Mouse (Mus musculus): ENCODE measurements at regions not wholly inside any gene's neighbourhood (a gene's known extent, or its start where the extent isn't known, plus 50 kb on each side); places are given as distances from the start of the nearest gene placed in this dataset.
"Not testable (repeated sequence)": the region's sequence is repeated elsewhere in the genome, so short reads cannot be mapped to it uniquely, and the experiment has no call there.

DNA sequence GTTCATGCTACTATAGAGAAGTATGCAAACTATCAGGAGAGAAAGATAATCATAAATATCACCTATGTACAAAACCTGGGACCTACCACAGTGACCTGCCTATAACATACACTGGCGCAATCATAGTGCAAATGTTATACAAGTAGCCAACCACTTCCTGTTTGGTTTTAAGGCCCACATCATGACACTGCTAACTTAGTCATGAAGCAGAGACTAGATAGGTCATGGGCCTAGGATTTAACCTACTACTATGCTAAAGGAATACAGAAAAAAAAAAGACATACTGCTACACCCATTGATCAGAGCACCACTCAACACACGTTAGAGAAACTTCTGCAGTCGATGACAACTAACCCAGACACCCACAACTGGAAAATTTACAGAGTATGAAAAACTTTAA, 498.6 kb upstream of the Acvr2a start:
- H3K27me3 ChIP-seq = no peaks in the 10 kb centered on the region
- 97% methylated on average over 3 of the region's 3 CpGs for WGBS
- no peak overlapping the region for H3K9ac ChIP-seq
- ATAC-seq (ENCODE audit: low read depth) = no peak
- H3K36me3 ChIP-seq = no peaks in the 10 kb centered on the region
- no peak overlapping the region for H3K4me2 ChIP-seq
- H3K9me3 ChIP-seq = no peaks in the 10 kb centered on the region
- peaks cover 22% of the 10 kb centered on the region for H3K4me1 ChIP-seq (replicated peaks)
- no peak overlapping the region for H3K27ac ChIP-seq (replicated peaks)
- no peak overlapping the region for H3K4me3 ChIP-seq

DNA sequence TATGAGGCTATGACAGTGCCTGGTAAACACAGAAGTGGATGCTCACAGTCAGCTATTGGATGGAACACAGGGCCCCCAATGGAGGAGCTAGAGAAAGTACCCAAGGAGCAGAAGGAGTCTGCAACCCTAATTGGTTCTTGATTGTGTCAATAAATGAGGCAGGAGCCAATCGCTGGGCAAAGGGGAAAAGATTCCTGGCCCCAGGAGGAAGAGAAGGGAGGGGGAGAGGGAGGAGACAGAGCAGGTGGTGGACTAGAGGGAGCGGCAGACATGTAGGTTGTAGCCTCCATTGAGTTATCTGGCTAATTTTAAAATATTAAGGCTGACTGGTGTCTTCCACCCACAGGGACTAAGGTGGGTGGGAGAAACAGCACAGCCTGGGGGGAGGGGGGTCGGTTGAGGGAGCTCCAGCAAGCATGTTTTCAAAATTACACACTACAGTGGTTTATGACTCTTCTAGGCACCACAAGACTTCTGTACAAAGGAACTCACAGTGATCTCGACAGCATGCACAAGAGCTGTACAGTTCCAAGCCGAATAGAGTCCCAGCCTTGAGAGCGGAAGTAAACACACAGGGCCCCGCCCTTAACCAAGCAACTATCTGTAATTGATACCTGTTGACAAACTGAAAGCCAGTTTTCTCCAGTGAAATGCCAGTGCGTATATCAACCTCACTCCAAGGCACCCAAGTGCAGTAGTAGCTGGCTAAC, 497.6 kb upstream of the Acvr2a start:
- no peak for ATAC-seq (ENCODE audit: low read depth)
- Histone ChIP-seq H3K4me1 (replicated peaks) (peaks cover 22% of the 10 kb centered on the region), H3K4me2 (no peak overlapping the region), H3K36me3 (no peaks in the 10 kb centered on the region), H3K27ac (replicated peaks) (no peak overlapping the region), H3K4me3 (no peak overlapping the region), H3K9ac (no peak overlapping the region), H3K9me3 (no peaks in the 10 kb centered on the region), H3K27me3 (no peaks in the 10 kb centered on the region)
- WGBS = 75% methylated on average over 8 of the region's 8 CpGs

DNA sequence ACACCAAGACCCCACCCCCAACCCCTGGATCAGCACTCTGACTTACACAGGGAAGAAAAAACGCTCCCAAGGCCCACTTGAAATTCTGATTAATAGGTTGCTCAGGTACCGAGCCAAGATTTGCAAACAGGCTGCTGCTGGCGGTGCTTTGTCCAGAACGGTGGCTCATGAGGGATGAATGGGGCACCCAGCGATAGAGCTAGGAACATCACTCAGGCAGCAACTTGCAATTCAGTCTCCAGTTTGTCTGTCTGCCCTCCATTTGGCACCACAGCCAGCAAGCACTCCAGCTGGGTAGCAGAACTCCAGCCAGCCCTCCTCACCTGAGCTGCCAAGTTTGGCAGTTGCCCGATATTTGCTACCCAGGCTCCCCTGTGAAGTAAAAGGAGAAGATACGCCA, 496.1 kb upstream of the Acvr2a start:
- Histone ChIP-seq H3K4me2 (peak overlapping the region; percentile 30; the same call in 1 of the 2 replicates), H3K9me3 (no peaks in the 10 kb centered on the region), H3K4me1 (replicated peaks) (peaks cover 22% of the 10 kb centered on the region), H3K27ac (replicated peaks) (peak overlapping the region; percentile 56), H3K27me3 (no peaks in the 10 kb centered on the region), H3K4me3 (no peak overlapping the region), H3K36me3 (no peaks in the 10 kb centered on the region), H3K9ac (0 out of 2 replicates have a peak overlapping the region, but pooled peaks have one; percentile 45)
- WGBS = 24% methylated on average over 7 of the region's 7 CpGs
- peak; percentile 49 for ATAC-seq (ENCODE audit: low read depth)

DNA sequence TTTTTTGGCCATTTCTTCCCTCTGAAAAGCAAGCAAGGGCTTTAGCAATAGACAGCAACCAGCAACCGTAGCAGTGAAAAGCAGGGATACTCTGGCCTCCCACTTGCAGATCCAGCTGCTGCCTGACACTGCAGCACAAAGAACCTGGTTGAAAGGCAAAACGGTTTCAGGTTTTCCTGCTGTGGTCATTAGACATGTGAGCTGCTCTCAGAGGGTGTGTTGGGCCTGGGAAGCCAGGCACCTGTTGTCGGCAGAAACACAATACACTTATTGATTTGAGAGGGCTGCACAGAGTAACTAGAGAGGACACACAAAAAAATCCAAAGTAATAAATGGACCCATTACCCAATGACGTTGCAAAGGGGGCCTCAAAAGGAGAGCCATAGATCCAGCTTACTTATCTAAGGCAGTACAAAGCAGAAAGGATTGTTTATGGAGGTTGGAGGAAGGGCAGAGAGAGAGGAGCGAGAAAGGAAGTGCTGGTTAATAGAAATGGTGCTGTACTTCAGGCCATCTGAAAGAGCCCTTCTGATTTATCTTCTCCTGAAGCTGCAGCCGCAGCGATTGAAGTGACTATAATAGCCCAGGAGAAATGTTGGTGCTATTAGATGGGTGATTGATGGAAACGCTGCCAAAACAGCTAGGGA, 495.4 kb upstream of the Acvr2a start:
- Histone ChIP-seq H3K4me1 (replicated peaks) (peaks cover 22% of the 10 kb centered on the region), H3K27ac (replicated peaks) (peak overlapping the region; percentile 56), H3K9me3 (no peaks in the 10 kb centered on the region), H3K36me3 (no peaks in the 10 kb centered on the region), H3K4me3 (no peak overlapping the region), H3K4me2 (peak overlapping the region; percentile 30), H3K27me3 (no peaks in the 10 kb centered on the region), H3K9ac (no peak overlapping the region)
- ATAC-seq (ENCODE audit: low read depth) = peak; percentile 78
- 6% methylated on average over 8 of the region's 8 CpGs for WGBS

DNA sequence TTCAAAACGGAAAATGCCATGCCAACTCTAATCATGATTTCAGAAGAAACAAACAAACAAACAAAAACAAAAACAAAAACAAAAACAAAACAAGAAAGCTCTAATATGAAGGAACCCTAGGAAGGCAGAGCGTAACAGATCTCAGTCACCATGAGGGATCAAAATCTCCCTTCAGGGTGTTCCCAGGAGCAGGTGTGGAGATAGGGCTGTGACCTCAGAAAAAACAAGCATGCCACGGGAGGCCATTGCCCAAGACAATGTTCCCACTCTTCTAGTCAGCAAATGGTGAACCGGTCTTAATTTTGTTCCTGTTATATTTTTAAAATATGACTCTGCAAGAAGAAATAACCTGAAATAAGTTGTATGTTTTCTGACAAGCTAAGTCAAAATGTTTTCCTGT, 492.4 kb upstream of the Acvr2a start:
- no peak overlapping the region for H3K27ac ChIP-seq (replicated peaks)
- H3K4me2 ChIP-seq = no peak overlapping the region
- ATAC-seq (ENCODE audit: low read depth) = no peak
- H3K9me3 ChIP-seq = no peaks in the 10 kb centered on the region
- no peaks in the 10 kb centered on the region for H3K27me3 ChIP-seq
- no peak overlapping the region for H3K4me3 ChIP-seq
- WGBS = 76% methylated on average over 4 of the region's 4 CpGs
- H3K4me1 ChIP-seq (replicated peaks) = peaks cover 22% of the 10 kb centered on the region
- no peaks in the 10 kb centered on the region for H3K36me3 ChIP-seq
- no peak overlapping the region for H3K9ac ChIP-seq

DNA sequence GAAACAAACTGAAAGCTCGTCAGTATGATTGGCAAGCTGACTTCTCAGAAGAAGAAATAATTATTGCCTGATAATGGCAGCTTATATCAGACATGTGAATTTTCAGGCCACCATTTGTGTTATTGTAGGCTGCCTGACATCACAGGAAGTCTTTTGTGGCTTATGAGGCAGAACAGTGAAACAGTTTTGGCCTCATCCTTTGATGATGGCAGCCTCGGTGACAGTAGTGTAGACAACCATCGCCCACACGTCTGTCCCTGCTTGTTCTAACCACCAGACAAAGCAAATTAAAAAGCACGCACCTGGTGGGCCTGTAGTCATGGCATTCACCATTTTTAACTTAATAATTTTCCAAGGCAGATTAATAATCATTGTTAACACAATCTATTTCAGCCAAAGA, 491.6 kb upstream of the Acvr2a start:
- Histone ChIP-seq H3K4me1 (replicated peaks) (peaks cover 21% of the 10 kb centered on the region), H3K9me3 (no peaks in the 10 kb centered on the region), H3K9ac (no peak overlapping the region), H3K27ac (replicated peaks) (no peak overlapping the region), H3K4me3 (no peak overlapping the region), H3K27me3 (no peaks in the 10 kb centered on the region), H3K4me2 (no peak overlapping the region), H3K36me3 (no peaks in the 10 kb centered on the region)
- WGBS = 81% methylated on average over 5 of the region's 5 CpGs
- no peak for ATAC-seq (ENCODE audit: low read depth)

DNA sequence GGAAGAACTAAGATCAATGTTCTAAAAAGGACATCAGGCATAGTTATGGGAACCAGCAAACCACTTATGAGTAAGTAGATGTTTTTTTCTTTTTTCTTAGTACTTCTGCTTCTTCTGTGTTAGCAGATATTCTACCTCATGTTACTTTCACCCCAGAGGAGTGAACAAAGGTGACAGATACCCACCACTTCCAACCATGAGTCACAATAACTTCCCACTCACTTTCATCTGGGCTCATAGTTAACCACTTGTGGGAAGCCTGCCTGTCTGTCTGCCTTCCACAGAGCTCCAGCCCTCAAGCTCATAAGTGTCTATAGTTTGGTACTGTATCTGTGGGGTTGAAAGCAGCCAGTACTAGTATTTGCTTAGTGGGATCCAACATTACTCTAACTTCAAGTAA, 485.7 kb upstream of the Acvr2a start:
- no peaks in the 10 kb centered on the region for H3K9me3 ChIP-seq
- H3K9ac ChIP-seq = no peak overlapping the region
- no peak overlapping the region for H3K4me2 ChIP-seq
- H3K4me1 ChIP-seq (replicated peaks) = peaks cover 12% of the 10 kb centered on the region
- no peak overlapping the region for H3K4me3 ChIP-seq
- no peak overlapping the region for H3K27ac ChIP-seq (replicated peaks)
- ATAC-seq (ENCODE audit: low read depth) = no peak
- no peaks in the 10 kb centered on the region for H3K27me3 ChIP-seq
- no peaks in the 10 kb centered on the region for H3K36me3 ChIP-seq

DNA sequence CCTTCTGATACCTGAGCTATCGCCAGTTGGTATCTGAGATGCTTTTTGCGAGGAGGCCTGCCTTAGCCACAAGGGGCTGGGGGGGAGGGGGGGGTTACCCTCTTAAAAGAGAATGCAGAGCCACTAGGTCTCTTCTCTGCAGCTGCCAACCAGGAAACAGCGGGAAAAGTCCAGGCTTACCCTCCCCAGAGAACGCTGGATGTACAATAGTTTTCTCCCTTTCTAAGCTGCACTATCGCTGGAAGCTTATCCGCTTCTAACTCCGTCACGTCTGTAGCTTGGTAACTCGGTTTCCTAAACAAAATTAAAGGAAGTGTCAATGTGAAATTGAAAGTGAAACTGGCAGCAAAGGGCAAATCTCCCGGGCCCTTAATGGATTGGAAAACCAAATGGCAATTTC, 481.1 kb upstream of the Acvr2a start:
- no peaks in the 10 kb centered on the region for H3K9me3 ChIP-seq
- no peaks in the 10 kb centered on the region for H3K27me3 ChIP-seq
- no peak overlapping the region for H3K4me3 ChIP-seq
- H3K27ac ChIP-seq (replicated peaks) = no peak overlapping the region
- no peak overlapping the region for H3K9ac ChIP-seq
- no peak for ATAC-seq (ENCODE audit: low read depth)
- peaks cover 12% of the 10 kb centered on the region for H3K4me1 ChIP-seq (replicated peaks)
- H3K36me3 ChIP-seq = no peaks in the 10 kb centered on the region
- 0 out of 2 replicates have a peak overlapping the region, but pooled peaks have one; percentile 1 for H3K4me2 ChIP-seq
- WGBS = 68% methylated on average over 10 of the region's 10 CpGs

DNA sequence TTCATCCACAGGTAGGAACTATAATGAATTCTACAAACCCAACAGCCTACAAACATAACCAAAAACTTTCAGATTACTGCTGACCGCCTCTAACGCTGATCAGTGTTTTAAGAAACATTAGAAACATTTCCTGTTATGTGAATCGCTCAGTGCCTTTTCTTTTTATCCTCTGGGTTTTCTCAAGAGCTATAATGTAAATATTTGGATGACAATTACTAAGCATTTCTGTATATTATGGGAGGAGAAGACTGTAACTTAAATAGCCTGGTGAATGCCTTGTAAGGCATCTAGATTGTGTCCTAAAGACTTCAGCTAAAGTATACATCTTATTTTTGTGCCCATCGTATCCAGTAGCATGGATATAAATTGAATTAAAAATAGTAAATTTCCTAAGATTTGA, 465.9 kb upstream of the Acvr2a start:
- Histone ChIP-seq H3K27me3 (no peaks in the 10 kb centered on the region), H3K4me3 (no peak overlapping the region), H3K9ac (no peak overlapping the region), H3K9me3 (no peaks in the 10 kb centered on the region), H3K36me3 (no peaks in the 10 kb centered on the region), H3K4me2 (no peak overlapping the region), H3K4me1 (replicated peaks) (no peaks in the 10 kb centered on the region), H3K27ac (replicated peaks) (no peak overlapping the region)
- WGBS = 89% methylated on average over 4 of the region's 4 CpGs
- ATAC-seq (ENCODE audit: low read depth) = no peak

DNA sequence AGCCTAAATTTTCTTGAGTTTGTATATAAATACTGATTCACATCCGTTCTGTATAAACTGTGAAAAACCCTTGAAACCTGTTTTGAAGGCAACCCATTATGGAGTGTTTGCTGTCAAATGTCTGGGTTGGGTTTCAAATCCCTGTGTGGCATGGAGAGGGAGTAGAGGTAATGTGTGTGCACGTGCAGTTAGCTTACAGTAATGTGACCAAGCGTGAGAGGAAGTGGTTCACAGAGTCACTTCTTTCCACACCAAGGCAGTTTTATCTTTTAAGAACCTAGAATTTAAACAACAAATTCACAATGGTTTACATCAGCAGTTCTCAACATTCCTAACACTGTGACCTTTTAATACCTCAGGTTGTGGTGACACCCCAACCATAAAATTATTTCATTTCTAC, 464.1 kb upstream of the Acvr2a start:
- Histone ChIP-seq H3K4me2 (no peak overlapping the region), H3K9ac (no peak overlapping the region), H3K4me3 (no peak overlapping the region), H3K9me3 (no peaks in the 10 kb centered on the region), H3K36me3 (no peaks in the 10 kb centered on the region), H3K27me3 (no peaks in the 10 kb centered on the region), H3K27ac (replicated peaks) (no peak overlapping the region), H3K4me1 (replicated peaks) (no peaks in the 10 kb centered on the region)
- ATAC-seq (ENCODE audit: low read depth) = no peak
- 86% methylated on average over 3 of the region's 3 CpGs for WGBS

DNA sequence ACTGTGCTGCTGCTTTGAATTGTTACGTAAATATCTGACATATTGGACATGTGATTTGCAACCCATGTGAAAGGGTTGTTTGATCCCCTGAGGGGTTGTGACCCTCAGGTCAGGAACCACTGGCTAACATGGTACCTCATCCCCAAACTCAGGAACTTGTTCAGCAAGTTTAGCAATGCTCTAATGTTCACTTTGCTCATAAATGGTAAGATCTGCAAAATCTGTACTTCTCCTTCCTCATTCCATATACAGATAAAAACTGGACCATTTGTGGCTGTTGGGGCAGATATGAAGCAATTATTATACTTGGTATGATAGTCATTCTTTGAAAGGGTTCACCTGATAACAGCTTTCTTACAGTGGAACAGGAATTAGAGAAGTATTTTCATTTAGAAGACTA, 463.7 kb upstream of the Acvr2a start:
- Histone ChIP-seq H3K27ac (replicated peaks) (no peak overlapping the region), H3K4me1 (replicated peaks) (no peaks in the 10 kb centered on the region), H3K27me3 (no peaks in the 10 kb centered on the region), H3K9ac (no peak overlapping the region), H3K4me3 (no peak overlapping the region), H3K4me2 (no peak overlapping the region), H3K9me3 (no peaks in the 10 kb centered on the region), H3K36me3 (no peaks in the 10 kb centered on the region)
- WGBS = 87% methylated on average over 1 of the region's 1 CpGs
- ATAC-seq (ENCODE audit: low read depth) = no peak

DNA sequence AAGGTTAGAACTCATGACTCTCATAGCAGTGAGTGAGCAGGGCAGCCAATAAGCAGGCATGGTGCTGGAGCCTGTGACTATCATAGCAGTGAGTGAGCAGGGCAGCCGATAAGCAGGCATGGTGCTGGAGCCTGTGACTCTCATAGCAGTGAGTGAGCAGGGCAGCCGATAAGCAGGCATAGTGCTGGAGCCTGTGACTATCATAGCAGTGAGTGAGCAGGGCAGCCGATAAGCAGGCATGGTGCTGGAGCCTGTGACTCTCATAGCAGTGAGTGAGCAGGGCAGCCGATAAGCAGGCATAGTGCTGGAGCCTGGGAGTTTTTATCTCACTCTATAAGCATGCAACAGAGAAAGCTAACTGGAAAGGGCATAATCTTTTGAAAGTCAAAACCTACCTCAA, 442.3 kb upstream of the Acvr2a start:
- 78% methylated on average over 4 of the region's 4 CpGs for WGBS
- not testable (repeated sequence) for H3K27ac ChIP-seq (replicated peaks); H3K9me3 ChIP-seq; H3K36me3 ChIP-seq; H3K9ac ChIP-seq; H3K4me2 ChIP-seq; H3K4me1 ChIP-seq (replicated peaks); ATAC-seq (ENCODE audit: low read depth); H3K4me3 ChIP-seq; H3K27me3 ChIP-seq

DNA sequence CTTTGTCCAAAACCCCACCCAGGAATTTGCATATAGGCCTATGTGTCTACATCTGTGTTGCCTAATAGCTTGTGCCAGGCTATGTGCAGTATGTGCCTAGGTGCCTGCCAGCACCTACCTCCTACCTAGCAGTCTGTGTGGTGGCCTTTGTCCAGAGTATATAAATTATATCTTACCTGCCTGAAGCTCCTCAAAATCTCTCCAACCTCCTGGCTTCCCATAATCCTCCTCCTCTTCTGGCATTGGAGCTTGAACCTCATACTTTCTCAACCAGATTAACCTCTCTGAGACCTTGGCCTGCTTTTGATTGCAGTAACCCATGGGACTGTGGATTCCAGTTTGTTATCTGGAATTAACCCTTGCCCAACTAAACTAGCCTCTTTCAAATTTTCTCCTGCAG, 440.8 kb upstream of the Acvr2a start:
- H3K9me3 ChIP-seq = no peaks in the 10 kb centered on the region
- no peaks in the 10 kb centered on the region for H3K4me1 ChIP-seq (replicated peaks)
- no peak overlapping the region for H3K27ac ChIP-seq (replicated peaks)
- no peak overlapping the region for H3K9ac ChIP-seq
- H3K4me2 ChIP-seq = no peak overlapping the region
- H3K36me3 ChIP-seq = no peaks in the 10 kb centered on the region
- no peaks in the 10 kb centered on the region for H3K27me3 ChIP-seq
- H3K4me3 ChIP-seq = no peak overlapping the region
- no peak for ATAC-seq (ENCODE audit: low read depth)

Data from neural tube, embryonic 13.5 days (tissue).